Mouse (Mus musculus) C2C12 (cell line): Measurements from ENCODE around the gene Wdr24.
"Not testable (repeated sequence)": the region's sequence is repeated elsewhere in the genome, so short reads cannot be mapped to it uniquely, and the experiment has no call there.

Experiments used
- CTCF ChIP-seq: IDR thresholded peaks from one replicate; pipeline ENCODE4 v1.5.1; 2011; ENCODE audit not compliant: control insufficient read depth, insufficient read depth, insufficient read length
- MAX ChIP-seq: IDR thresholded peaks from one replicate; pipeline ENCODE4 v1.6.1; 2011; ENCODE audit warnings: mild to moderate bottlenecking, control low read depth
- MYOG ChIP-seq: IDR thresholded peaks from one replicate; pipeline ENCODE4 v1.6.1; 2011; ENCODE audit not compliant: control insufficient read depth, insufficient read length; ENCODE audit errors: extremely low read depth
- USF1 ChIP-seq: IDR thresholded peaks from one replicate; pipeline ENCODE4 v1.6.1; 2011; ENCODE audit warnings: low read depth, mild to moderate bottlenecking, control low read depth, moderate library complexity

- not testable (repeated sequence) for TF ChIP-seq CTCF, MAX, MYOG, USF1
Observed at GRCm38 (mm10) chr17:25871566-25871965, 48.1 kb downstream of the Wdr24 start.
